Mouse (Mus musculus): ENCODE measurements at regions not wholly inside any gene's neighbourhood (a gene's known extent, or its start where the extent isn't known, plus 50 kb on each side); places are given as distances from the start of the nearest gene placed in this dataset.

DNA sequence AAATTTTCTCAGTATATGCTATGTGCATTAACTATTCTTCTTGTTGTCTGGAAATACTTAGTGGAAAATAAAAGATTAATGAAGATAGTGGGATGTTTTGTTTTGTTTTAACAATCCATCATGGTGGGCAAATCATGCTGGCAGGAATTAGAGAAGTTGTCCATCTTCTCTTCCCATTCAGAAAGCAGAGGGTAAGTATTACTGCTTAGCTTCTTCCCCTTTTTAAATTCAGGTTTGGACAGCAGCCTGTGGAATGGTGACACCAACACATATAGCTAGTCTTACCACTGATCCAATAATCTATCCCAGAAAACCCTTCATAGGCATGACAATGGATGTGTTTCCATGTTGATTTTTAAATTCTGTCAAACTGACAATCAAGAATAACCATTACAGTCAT is 467.9 kb upstream of the Mef2c start:
- DNase-seq, result no peak

DNA sequence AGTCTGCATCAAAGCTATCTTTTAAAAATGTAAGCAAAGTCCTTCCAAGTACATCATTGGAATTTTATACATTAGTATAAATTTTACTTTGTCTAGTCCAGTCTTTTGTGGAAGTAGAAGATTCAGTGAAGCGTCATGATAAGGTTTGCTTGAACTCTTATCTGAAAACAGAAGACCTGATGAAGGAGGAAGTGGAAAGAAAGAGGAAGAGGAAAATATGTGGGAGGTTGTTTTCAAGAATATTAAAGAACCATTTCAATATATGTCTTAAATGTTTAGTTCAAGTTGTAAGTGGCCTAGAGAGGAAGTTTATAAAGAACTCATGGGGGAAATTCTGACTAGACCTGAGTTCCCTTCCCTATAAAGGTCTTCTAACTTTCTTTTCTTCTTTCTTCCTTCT is 462.3 kb upstream of the Mef2c start:
- no peak for DNase-seq

DNA sequence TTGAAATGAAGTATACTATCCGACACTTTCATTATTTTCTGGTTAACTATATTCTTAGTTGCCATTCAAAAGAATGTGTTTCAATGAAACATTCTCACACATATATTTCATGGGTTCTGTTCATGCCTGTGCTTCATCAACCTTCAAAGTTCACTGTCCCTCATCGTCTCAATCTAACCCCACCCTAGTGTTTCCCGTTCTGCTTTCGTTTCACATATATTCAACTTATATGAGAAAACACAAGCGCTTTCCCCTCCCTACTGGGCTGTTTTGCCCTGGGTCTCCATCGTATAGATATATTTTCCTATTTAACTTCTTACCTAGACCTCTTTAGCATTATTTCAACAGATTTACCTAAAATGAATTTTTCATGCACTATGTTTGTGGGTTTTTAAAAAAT is 458.3 kb upstream of the Mef2c start:
- DNase-seq, result no peak

DNA sequence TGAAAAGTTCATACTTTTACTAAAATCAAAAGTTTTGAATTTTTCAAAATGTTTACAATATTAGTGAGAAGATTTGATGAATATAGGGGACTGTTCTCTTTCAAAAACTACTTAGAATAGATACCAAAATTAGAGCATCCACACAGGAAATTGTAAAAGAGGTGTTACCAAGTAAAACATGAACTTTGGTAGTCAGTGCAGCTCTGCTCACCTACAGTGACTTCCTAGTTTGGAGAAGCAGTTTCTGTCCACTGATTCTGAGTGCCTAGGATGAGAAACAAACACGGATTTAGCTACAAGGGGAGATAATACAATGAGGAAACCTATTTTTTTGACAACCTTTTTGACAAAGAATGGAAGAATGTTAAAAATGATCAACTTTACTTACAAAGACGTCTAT is 457.9 kb upstream of the Mef2c start:
- no peak for DNase-seq

DNA sequence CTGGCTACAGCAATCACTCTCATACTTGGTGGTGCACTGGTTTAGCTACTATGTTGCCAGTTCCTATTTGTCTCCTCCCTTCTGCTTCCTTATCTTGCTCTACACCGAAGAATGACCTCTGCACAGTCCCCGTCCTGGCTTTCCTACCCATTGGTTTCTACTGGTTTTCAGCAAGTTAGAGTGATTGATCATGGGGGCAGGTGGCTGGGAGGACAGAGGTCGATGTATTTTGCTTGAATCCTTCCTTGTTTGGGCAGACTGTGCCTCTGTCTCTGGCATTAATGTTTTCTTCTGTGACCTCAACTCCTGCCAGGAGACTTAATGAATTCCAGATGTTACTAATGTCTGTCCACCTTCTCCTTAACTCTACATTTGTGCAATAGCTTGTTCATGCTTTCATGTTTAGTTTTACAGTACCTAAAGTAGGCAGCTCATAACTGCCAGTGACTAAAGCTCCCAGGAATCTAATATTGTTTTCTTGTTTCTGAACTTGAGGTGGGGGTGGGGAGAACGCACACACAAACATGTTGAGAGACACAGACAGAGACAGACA is 457.2 kb upstream of the Mef2c start:
- DNase-seq, result no peak

DNA sequence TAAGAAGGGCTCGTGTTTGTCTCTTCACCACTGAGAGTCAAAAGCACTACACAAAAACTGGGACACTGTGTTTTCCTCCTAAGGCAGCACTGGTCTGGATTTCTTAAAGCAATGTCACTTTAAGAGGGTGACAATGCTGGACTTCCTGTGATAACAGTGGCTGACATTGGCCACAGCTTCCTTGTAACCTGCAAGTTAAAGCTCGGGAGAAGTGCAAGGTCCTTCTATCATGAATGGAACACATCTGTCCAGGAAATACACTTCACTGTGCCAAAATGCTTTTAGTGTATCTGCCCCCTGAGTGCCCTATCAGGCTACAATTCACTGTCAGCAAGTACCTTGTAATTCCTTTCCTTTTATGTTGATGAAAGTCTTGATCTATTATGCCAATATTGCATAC is 448.0 kb upstream of the Mef2c start:
- no peak for DNase-seq

DNA sequence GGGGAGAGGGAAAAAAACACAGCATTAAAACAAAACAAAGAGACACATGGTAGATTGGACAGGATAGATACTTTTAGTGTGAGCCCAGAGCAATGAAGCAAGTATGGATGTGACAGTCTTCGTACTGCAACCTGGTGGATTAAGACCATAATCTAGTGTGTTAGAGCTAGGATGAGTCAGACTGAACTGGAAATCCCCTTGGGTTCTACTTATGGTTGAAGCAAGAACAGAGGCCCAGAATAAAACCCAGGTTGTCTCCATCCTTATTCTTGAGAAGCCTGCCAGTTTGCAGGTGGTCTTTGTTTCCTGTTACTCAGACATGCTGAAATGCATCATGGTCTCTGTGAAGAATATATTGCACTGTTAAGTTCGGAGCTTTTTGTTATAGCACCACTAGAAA is 447.4 kb upstream of the Mef2c start:
- no peak for DNase-seq

DNA sequence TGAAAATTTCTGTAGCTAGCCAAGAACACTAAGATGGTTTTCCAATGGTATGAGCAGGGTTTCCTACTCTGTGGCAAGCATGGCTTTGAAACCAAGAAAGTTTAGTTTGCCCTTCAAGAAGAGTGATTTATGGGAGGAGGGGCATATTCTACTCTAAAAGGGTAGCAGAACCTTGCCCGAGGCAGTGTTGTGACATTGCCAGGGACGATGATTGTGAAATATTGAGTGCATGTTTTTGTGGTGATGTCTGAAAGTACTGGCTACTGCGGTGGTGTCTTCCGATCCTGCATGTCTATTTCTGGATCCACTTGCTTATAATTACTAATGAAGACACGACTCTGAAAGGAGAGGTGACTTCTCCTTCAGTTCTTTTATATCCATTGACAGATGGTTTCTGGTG is 439.1 kb upstream of the Mef2c start:
- no peak for DNase-seq

DNA sequence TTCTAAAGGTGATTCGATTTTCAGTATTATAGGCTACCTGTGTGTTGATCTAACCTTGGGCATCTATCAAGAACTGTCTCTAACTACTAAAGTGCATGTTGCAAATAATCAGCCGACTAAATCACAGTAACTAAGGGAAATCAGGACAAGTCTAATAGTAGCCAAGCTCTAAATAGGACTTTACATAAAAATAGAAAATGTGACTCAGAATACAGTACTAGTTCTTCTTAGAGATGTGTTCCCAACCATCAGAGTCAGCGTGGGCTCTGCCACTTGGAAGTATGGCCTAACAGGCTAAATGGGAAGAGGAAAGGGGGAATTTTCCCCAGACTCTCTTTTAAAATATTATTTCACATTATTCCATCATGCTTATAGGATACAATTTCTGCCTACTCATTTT is 438.6 kb upstream of the Mef2c start:
- no peak for DNase-seq

DNA sequence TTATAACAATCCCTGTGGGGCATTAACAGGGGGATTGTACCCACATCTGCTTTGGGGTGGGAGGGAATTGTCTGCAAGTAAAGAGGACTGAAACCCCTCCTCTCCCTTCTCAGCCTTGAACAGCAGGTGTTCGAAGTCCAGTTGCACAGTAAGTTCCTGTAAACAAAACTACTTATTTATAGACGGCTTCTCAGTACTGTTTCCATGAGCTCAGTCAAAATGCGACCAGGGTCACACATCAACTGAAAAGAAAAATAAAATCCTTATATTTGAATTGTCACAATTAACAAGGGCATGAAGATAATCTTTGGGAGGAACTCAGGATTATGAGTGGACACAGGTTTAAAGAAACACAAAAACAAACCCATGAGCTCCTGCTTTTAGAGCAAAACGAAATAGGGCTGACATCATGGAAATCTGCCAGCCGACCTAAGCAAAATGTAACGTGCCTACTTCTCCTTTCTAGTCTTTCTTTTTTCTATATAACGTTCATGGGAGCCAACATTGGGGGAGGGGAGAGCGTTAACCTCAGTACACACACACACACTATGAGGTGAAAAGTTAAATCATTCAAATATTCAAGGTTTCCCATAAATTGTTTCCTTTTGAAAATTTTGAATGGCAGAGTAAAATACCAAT is 437.6 kb upstream of the Mef2c start:
- no peak for DNase-seq

DNA sequence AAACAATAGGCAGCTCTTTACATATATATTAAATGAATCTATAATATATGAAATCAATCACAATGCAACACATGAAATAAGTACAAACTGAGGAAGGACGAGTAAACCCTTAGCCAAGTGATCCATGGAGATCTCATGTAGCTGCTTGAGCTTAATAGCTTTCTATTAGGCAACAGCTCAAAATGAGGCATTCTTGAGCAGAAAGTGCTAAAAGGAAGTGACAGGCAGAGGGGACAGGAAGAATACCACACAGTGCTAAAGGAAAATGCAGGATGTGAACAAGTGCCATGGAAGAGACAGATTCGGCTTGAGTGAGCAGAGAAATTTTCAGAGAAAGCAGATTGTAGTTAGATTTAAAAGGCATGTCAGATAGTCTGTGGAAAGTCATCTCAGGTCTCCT is 436.3 kb upstream of the Mef2c start:
- no peak for DNase-seq

DNA sequence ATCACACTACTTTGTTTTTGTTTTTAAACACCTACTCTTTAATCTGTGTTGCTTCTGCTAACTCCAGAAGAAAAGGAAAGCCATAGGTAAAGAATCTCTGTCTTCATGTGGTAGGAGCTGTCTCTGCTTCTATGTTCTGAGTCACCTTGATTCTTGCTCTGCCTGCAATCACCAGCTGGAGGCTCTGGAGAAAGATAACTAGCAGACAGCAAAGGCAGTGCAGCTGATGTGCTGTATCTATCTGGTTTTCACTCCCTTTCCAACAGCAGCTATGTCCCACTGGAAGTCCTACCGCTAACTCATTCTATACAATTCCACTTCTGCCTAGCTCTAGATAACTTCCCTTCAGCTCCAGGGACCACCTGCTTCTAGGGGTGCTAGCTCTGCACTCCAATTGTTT is 435.2 kb upstream of the Mef2c start:
- DNase-seq, result no peak

DNA sequence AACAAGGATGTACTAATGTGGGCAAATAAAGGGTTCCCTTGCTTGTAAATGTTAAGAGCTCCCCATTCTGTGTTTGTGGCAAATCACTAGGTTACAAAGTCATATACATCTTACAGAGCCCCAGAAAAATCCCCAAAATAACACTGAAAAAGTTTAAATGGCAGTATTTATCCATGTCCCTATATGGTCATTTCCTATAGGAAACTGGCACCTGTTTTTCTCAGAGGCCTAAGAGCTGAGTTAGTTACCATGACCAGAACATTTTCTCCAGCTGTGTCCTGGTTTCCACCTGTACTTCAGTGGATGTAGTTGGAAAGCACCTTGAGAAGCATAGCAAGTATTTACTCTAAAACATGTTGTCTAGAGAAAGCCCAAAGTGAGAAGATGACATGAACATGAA is 434.5 kb upstream of the Mef2c start:
- DNase-seq, result no peak

DNA sequence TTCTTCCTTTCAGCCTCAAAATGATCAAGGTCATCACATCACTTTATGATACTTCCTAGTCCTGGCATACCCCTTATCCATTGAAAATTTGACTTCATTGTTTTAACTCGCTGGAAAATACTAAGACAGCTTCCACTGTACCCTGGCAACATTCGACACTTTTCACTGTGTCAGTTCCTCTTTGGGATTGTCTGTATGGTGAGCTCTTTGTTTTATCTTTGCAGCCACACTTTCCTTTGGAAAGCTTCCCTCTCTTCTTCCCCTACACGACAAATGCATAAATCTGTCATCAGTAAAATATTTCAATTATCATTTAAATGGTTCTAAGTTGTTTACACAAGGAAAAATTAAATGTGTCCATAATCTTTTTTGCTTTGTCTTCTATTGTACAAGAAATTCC is 431.8 kb upstream of the Mef2c start:
- no peak for DNase-seq

DNA sequence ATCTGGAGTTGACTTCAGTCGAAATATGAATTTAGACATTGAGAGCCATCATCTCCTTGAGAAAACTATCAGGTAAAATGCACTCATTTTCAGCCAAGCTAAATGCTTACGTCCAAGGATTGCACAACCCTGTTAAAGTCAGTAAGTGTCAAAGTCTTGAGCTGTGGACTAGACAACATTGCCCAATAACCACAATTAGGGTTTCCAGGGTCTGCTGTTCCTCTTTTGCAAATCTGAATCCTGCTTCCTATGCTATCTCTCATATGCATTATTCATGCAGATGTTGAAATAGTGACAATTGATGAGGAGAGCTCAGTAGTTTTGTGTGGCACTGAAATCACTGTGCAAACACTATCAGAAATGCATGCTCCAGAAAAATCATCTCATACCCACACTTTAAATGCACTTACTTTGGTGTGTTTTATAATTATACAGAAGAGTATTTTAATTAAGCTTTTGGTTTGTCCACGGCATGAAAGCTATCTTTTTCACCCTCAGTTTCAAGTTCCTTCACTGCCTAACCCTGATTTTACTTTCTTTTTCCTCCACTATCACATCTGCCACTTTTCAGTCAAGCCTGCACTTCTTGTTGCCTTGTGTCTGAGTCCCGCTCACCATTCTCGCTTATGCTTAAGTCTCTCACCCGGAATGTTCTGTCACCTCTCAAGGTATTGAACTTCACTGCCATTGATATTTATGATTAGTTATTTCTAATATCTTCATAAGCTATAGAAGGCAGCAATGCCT is 429.4 kb upstream of the Mef2c start:
- DNase-seq, result no peak

DNA sequence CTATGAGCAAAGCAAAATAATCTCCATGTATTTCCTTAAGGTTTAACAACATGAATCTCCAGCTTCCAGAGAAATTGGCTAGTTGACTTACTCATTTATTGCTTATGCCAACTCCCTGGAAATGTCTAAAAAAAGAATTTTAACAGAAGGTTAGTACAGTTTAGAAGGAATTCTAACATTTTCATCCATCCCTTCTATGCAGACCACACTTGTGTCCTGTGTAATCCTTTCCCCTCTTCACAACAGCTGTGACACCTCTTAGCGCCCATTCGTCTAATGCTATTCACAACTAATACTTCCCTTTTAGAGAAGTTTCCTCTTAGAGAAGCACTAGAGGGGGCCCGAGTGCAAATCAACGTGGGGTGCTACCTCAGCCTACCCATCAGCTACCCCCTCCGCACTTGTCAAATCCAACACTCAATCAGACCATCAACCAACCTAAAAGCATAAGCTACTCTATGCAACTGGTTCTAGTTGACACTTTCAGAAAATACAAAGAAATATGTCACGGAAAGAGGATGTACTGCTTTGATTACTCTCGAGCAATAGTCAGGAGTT is 428.4 kb upstream of the Mef2c start:
- no peak for DNase-seq

DNA sequence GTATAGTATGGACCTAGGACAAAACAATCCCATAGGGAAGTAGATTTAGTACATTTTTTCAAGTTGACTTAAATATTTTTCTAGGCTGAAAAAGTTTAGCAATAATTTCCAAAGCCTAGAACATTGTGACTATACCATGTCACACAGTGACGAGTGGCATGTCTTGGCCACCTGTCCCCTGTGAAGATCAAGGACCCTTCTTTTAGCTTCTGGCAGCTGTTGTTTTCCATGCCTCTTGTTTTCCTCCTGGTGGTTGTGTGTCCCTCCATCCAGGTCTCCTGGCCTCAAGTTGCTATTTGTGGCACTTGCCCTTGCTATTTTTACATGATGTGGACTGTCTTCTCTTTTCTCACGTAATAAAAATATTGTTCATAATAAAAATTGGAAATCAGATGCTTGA is 427.2 kb upstream of the Mef2c start:
- DNase-seq, result no peak

DNA sequence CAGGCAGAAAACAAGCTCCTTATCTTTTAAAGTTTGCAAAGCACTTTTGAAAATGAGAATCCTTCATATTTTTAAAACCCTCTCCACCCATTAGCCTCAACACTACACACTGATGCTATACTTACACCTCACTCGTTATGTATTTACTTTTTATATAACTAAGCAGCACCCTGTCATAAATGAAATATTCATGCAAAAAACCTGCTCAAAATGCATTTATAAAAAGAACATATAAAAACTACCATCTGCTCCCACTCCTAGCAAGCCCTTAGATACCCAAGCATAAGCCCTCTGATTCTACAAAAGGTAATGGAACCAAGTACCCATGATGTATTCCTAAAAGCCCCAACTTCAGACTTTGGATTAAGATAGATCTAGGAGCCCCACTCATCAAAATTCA is 426.7 kb upstream of the Mef2c start:
- DNase-seq, result no peak

DNA sequence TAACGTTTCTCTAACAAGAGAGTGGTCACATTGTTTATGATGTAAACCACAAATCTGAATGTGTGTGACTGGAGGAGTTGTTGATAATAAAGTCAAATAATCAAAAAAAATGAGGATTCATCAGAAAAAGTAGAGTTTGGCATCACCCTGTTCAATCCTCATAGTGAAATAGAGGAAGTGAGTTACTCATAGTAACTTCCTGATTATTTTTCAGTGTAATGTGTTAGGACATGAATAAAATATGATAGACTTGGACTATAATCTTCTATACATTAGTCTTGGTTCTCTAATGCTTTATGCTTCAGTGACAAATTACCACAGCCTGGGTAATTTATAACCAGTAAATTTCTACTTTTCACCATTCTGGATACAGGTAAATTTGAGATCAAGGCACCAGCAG is 424.5 kb upstream of the Mef2c start:
- DNase-seq, result no peak

DNA sequence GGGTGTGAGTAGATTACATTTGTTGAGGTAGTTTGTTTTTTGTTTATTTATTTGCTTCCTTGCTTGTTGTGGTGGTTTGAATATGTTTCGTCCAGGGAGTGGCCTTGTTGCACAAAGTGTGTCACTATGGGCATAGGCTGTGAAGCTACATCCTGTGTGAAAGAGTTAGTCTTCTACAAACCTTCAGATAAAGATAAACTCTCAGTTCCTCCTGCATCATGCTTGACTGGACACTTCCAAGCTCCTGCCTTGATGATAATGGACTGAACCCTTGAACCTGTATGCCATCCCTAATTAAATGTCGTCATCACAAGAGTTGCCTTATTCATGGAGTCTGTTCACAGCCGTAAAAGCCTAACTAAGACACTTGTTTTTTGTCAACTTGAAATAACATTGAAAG is 418.9 kb upstream of the Mef2c start:
- DNase-seq, result no peak

DNA sequence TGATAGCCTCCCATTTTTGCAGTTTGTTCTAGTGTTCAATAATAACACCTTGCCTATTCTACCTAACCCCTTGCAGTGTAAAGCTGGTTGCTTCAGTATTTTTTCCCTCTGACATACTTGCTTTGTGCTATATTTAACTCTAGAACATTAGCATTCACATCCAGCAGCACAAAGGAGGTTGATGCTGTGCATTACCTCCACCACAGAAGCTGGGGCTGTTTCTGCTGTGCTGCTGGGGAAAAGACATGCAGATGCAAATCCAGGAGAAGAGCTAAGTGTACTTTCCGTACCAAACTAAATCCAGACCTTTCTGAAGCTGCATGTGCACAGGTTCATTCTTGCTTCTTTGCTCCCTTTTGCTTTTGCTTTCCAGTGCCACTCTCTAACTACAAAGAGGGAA is 403.9 kb upstream of the Mef2c start:
- no peak for DNase-seq

DNA sequence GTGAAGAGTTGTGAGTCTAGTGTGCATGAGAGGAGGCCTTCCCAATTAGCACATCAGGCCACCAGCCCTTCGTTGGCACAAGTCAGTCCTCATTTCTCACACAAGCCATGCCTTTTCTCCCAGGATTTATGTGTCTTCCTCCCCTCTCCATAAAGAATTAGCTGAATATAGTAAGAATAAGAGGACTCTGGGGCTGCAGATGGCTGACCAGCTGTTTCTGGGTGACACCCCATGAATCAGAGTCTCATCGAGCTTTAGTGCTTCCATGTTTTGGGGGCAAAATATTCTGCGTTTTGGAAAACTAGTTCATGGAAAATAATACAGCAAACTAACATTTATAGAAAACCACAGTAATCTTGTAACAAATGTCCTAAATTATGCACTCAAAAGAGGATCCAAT is 393.2 kb upstream of the Mef2c start:
- DNase-seq, result no peak

DNA sequence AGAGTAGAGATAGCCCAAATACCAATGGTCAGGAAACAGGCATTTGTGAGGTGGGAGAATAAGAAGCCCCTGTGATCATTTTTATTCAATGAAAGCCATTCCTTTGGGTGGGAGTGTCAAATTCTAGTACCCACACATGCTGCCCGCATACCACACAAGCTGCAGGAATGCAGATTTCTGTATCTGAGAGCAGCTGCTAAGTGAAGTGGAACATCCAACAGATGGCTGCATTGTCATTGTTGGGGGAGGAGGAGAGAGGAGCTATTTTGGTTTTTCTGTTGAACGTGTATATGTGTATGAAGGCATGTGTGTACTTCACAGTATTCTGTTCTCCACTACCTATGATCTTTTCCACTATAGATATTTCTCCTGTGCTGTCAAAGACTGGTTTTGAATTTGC is 392.3 kb upstream of the Mef2c start:
- DNase-seq, result no peak

DNA sequence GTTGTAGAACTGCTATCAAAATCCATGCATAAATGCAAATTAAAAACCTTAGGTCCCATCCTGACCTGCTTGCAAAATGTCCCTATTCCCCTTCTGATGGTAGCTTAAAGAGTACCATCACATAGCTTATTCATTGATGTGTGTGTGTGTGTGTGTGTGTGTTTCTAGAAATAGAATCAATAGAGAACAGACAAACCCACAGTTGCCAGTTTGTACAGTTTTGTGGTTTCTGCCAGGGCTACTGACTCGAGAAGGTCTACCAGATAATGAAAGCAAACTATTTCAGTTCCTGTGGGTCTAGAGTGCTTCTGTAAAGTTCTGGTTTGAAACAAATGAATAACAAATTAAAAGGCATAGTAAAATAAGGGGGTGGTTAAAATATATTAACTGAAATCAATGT is 391.5 kb upstream of the Mef2c start:
- no peak for DNase-seq
